Mouse (Mus musculus) urinary bladder, postnatal 14 days (tissue): ENCODE measurements at regions not wholly inside any gene's neighbourhood (a gene's known extent, or its start where the extent isn't known, plus 50 kb on each side); places are given as distances from the start of the nearest gene placed in this dataset.

Source experiments
- DNase-seq: peaks from one replicate; pipeline ENCODE4 v3.0.0; 2021; ENCODE audit warnings: low spot score

DNA sequence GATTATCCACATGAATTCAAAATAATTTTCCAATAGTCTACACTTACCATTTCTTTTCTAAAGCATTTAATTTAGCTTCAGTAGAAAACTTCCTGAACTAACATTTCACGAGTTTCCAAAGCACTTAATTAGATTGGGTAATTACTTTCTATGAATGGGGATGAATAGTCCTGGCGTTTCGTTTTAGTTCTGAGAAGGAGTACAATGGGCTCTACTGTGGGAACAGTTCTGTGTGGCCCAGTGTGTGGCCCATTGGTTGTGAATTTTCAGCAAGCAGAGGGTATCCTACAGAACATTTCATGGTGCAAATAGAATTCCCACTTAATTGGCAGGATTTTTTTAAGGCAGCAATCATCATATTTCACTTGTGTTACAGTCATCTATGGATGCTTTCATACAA is 95.5 kb downstream of the 1700017N19Rik start:
- DNase-seq: no peak

- DNase-seq: no peak
Measured at GRCm38 (mm10) chr10:100695944-100696343, 105.7 kb downstream of the 1700017N19Rik start.

GRCm38 (mm10) chr10:100699206-100699605 is 108.9 kb downstream of the 1700017N19Rik start:
- DNase-seq: no peak

DNA sequence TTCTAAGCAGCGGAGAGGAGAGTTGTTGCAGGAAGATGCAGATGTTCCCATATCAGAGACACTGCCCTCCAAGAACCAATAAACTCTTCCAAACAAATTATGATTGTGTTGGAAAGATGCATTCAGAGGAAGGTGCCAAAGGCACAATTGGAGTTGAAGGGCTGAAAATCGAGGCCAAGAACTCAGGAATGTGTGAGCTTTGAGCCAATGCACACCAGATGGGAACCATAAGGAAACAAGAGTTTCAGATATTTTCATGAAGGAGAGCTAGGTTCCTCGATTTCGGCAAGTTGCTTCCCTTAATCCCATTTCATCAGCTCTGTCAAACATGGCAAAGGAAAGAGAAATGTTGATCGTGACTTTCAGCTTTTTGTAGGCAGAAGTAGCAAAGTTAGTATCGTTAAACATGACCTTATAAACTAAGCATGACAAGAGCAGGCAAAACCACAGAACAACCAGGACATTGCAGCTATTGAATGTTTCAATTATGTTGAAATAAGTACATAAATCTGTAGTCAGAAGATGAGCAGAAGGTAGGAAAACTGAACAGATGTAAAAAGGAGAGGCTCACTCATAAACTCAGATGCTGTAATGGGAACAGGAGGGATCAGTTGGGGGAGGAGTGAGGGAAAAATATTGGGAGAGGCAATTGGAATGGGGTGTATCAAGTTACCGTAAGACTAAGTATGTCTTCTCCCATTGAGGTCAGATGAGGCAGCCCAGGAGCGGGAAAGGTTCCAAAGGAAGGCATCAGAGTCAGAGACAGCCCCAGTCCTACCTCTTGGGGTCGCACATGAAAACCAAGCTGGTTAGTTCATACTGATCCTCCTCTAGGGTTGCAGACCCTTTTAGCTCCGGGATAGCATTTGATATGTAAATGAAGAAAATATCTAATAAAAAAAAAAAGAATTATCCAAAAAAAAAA is 110.3 kb downstream of the 1700017N19Rik start:
- no peak for DNase-seq

DNA sequence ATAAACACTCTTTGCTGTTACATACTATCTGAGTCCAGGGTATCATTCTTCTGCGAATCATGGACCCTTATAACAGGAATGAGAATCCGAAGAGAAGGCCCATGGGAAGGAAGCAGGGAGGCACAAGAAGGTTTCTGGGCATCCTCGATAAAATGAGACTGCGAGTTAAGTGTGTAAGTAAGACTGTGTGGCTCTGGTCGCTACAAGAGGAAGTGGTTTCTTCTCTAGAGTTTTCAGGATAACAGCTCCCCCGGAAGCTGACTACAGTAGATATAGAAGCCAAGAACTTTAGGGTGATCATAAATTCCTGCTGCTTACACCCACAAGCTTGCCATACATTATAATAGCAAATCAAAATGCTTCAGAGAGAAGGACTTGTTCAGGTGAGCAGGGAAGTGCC is 111.7 kb downstream of the 1700017N19Rik start:
- DNase-seq: no peak

GRCm38 (mm10) chr10:100716084-100716667 is 125.9 kb downstream of the 1700017N19Rik start:
- DNase-seq: no peak

DNA sequence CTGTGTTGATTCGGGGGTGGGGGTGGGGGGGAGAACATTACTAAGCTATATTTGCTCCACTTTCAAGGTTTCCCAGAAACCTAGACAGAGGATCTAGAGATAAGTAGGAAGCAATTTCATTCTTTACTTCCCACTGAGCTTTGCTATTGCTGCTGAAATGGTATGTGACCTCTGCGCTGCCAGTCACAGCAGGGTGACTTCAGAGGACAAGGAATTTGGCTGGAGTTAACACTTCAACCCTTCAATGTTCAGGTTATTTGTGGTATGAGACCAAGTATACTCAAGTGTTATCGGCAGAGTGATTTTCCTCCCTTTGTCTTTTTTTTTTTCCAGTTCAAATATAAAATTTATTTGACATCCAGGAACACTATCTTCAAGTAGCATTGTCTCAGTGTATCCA is 128.3 kb downstream of the 1700017N19Rik start:
- DNase-seq: no peak

DNA sequence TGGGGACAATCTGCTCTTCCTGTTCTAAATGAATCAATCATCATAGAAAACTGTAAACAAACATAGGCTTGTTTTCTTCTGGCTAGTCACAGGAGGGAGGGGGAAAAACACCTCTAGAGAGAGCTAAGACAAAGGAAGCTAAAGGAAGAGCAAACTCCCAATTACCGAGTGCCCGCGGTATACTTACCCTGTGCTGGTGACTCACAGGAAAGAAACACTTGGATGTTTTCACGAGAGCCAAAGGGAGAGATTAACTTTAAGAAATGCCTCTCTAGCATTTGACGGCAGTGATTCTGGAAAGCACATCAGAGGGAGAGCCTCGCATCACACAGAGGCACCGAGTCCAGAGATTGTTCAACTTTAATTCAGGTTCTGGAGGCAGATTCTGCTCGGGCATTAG is 151.0 kb downstream of the 1700017N19Rik start:
- DNase-seq: no peak

DNA sequence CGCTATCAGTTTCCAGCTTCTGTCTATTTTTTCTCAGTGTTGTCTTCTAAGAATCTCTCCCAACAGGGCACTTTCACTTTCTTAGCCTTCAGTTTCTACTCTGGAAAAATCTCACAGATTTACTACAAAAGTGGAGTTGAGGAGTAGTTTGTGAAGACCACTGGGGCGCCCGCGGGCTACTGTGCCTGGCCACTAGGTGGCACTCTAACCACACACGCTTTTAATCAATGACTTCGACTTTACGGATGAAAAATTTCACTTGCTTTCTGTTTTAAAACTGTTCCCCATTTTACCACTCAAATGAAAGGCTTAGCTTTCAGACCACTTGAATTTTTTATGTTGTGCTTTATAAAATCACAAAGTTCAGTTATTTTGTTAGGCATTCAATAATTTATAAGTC is 151.8 kb downstream of the 1700017N19Rik start:
- DNase-seq: peak; percentile 42

- DNase-seq: no peak
Measured at GRCm38 (mm10) chr10:100746151-100746550, 155.9 kb downstream of the 1700017N19Rik start.

DNA sequence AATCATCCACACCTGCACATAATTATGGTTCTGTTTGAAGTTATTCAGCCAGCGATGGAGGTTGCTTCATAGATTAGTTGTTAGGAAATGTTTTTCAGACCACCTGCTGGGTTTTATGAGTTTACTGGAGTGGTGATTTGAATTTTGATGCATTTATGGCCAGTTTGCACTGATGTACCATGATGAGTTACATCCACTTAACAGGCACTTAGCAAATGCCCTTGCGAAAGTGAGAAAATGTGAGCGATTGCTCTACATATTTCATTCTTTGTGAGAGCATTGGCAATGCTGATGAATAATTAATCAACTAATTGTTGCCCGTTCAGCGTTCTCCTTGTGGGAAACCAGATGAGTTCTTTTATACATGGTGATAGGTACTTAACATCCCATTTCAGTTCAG is 164.7 kb downstream of the 1700017N19Rik start:
- no peak for DNase-seq

DNA sequence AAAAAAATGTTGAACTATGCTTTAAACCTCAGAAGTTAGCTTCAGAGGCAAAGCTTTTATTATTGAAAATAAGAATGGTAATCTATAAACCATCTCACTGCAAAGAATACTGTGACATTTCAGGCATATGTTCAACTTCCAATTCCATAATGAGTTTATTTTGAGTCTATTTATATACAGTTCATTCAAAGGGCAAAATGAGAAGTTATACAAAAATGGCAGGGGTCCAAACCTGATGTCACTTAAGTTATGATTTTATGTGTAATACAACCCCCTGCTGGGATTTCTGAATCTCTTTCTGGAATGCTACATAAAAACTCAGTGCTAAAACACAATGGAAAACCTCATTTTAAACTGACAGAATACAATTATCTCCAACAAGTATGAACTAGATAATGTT is 184.0 kb downstream of the 1700017N19Rik start:
- DNase-seq: no peak

- no peak for DNase-seq
Measured at GRCm38 (mm10) chr10:100792166-100792565, 201.9 kb downstream of the 1700017N19Rik start.

DNA sequence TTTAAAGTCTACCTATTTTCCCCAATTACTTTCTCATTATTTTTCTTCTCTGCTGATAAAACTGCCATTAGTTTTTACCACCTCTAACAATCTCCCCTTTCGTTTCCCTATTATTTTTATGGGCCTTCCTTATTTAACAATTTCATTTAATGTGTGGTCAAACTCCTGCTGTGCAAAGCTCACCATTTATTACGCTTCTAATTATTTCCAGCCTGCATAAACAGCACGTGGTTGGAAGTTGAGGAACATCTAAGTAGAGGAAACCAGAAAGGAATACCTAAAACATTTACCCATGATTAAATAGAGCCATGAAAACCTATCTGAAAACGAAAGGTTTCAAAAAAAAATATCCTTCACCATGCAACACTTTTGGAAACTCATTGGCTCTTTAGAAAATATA is 202.3 kb downstream of the 1700017N19Rik start:
- no peak for DNase-seq

- no peak for DNase-seq
Measured at GRCm38 (mm10) chr10:100795215-100795972, 205.1 kb downstream of the 1700017N19Rik start.

DNA sequence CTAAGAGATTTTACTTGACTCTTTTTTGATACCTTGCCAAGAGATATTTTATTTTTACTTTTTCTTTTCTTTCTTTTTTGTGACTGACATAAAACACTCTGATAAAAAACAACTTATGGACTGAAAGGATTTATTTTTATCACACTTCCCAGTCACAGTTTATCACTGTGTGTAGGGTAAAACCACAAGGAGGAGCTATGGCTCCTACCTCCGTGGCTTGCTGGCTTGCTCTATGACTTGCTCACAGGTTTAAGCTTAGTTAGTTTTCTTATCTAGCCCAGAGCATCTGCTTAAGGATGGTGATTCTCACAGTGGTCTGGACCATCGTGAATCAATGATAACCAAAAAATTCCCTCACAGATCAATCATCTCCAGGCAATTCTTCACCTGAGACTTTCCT is 221.4 kb downstream of the 1700017N19Rik start:
- no peak for DNase-seq

- no peak for DNase-seq
Measured at GRCm38 (mm10) chr10:100834794-100835193, 244.5 kb downstream of the 1700017N19Rik start.

DNA sequence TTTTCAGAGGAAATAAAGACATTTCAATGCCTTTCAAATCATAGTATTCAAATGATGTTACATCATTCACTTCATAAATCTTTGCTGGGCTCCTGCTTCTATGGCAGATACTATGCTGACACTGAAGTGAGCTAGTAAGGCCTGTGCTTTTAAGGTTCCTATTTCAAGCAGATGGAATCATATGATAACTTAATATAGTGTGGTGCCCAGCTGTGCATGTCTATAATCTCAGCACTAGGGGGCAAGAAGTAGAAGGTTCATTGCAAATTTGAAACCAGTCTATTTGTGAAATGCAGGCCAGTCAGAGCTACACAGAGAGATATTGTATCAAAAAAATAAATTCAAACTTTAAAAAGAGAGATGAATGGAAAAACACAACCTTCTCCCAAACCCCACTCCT is 262.9 kb downstream of the 1700017N19Rik start:
- no peak for DNase-seq

- DNase-seq: no peak
Measured at GRCm38 (mm10) chr10:100856509-100856908, 266.2 kb downstream of the 1700017N19Rik start.

DNA sequence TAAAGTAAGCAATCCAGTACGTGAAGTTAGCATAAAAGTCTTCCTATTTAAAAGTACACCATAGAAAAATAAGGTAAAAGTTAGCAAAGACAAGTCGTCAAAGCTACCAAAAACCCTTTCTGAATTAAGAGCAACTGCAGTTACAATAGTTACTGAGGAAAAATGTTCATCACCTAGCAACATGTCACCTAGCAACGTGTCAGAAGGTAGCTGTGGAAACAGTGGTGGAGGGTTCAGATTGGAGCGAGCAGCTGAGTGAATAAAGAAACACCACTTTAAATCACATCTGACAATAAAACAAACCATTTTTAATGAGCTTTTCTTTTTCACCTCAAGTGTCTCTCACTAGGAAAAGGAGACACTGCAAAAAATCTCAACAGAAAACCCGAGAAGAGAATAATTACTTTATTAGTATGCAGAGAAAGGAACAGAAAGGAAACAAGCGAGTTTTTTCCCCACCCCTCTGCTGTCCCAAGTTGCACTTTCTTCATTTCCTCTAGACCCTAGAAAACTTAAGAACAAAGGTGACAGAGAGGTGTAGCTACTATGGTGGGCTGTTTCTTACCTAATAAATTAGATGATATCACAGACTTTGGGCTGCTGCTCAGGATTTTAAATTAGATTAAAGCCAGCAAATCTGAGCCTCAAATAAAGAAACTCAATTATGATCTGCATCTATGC is 275.4 kb downstream of the 1700017N19Rik start:
- DNase-seq: no peak

- DNase-seq: no peak
Measured at GRCm38 (mm10) chr10:100868360-100868916, 278.2 kb downstream of the 1700017N19Rik start.

GRCm38 (mm10) chr10:100882584-100882983 is 292.3 kb downstream of the 1700017N19Rik start:
- DNase-seq: no peak
